Mouse (Mus musculus): Measurements from ENCODE around the gene Tmem214.

GRCm38 (mm10) chr5:30909863-30910262, 42.1 kb downstream of the Tmem214 start:
- no peak for TF ChIP-seq CTCF (IDR thresholded peaks at IDR 0.05; ENCODE audit: borderline replicate concordance, control insufficient read depth, extremely low read depth, insufficient read depth, low read length, poor library complexity)
- TF ChIP-seq POLR2A (IDR thresholded peaks at IDR 0.05; ENCODE audit: control insufficient read depth, extremely low read depth, insufficient read depth, low read length, poor library complexity), result no peak
